Mouse (Mus musculus) neural tube, postnatal 0 days (tissue): ENCODE measurements around the gene Mogat2. TPM values are rescaled to one million over a fixed set of nuclear protein-coding genes. Genes with fewer than 3 reads are reported as not detected.

ENCODE experiments used
- polyA plus RNA-seq: library from polyadenylated mRNA; unstranded; fragments of >200 nt; fragmentation: Nextera tagmentation; extraction: Ambion mirVana; gene quantifications from 2 replicates; pipeline ENCODE4 v1.2.1, GENCODE M21; 2015

Gene Mogat2
- polyA plus RNA-seq = 0.20 and 0.25 TPM in 2 replicates

DNA sequence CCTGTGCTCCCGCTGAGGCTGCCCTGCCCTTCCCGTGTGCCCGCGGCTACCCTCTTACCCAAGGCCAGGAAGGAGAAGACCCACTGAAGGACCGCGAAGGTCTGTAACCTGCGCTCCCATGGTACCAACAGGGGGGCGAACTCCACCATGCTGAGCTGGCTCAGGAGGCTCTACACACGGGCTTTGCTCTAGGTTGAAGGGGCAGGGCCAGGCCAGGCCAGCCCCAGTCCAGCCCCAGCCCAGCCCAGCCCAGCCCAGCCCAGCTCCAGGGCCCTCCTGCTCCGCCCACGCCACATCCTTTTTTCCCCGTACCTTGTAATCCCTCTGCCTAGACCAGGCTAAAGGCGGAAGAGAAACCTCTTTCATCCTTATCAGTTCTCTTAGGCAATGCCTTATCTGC, at the start of gene Mogat2:
TSS of gene Mogat2 (minus strand) at position 203 of the 400 bp plus-strand sequence.

DNA sequence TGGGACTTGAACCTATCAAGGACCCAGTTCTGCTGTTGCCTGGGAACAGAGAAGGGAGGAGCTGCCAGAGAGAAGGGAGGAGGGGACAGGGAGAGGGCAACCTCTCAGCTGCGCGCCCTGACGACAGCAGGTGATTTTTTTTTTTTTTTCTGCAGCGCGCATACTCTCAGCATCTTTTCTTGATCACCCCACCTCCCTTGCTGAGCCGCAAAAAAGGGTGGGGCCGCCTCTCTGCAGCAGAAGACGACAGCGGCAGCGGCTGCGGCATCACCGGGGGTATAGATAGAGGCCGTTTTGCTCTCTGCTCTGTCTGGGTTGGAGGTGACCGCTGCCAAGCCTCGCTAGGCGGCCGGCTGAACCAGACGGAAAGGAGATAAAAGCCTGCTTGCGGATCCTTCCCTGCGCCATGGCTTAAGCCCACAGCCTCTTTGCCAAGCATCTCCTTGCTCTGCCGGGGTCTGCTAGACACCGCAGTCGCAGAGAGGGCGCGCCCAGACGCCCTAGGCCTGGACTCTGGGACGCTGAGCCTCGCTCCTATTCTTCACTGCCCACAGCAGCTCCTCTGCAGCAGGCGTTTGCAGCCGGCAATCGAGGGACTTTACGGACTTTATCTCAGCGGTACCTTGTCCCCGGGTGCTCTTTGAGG, 29.0 kb upstream of the Mogat2 start, which contains the start of gene Map6:
TSS of gene Map6 (plus strand) at position 197 of the 646 bp plus-strand sequence.

DNA sequence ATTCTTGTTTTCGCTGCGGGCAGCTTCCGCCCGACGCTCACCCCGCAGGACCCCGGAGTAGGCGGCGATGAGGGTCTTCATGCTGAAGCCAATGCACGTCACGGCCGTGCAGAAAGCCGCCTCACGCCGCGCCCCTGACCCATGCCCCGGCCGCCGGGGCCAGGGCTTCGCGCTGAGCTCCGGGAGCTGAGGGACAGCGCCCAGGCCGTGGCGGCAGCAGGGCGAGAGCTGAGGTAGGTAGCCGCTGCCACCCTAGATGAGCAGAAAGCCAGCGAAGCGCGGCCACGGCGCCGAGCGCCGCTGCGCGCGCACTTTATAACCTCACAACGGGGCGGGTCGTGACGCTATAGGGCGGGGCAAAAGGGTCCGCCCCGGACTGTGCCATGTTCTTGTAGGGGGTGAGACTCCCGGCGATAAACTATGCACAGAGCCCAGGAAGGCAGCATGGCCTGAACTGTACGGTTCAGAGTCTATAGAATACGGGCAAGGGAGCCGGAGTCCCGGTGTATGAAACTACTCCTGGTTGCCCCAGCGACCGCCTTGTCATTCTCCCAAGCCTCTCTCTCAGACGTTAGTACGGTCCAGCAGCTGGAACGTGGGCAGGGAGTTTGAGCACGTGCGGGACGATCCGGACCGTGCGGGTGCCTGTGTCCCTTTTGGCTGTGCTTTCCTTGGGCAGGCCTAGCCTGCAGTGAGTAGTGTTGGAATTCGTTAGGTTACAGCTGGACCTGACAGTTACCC, 55.8 kb downstream of the Mogat2 start, which contains the start of gene Dgat2:
TSS of gene Dgat2 (minus strand) at position 288 of the 741 bp plus-strand sequence.

Other genes starting within 250 kb of the Mogat2 start
- 17.2 and 18.2 TPM in 2 replicates for gene Uvrag, start 97.5 kb downstream of the Mogat2 start, polyA plus RNA-seq
- 30.6 and 31.9 TPM in 2 replicates for gene Dgat2, start 55.9 kb downstream of the Mogat2 start, polyA plus RNA-seq
- gene Map6, start 28.8 kb upstream of the Mogat2 start, polyA plus RNA-seq = 116 and 131 TPM in 2 replicates
- 170 and 183 TPM in 2 replicates for gene Serpinh1, start 114.6 kb upstream of the Mogat2 start, polyA plus RNA-seq
- gene Gdpd5, start 142.8 kb upstream of the Mogat2 start, polyA plus RNA-seq = 22.7 and 27.8 TPM in 2 replicates
- gene Klhl35, start 227.4 kb upstream of the Mogat2 start, polyA plus RNA-seq = 2.2 and 2.6 TPM in 2 replicates
- gene Rps3, start 245.1 kb upstream of the Mogat2 start, polyA plus RNA-seq = 404 and 432 TPM in 2 replicates